Mouse (Mus musculus): Measurements from ENCODE around the gene Arl13b. TPM values are rescaled to one million over a fixed set of nuclear protein-coding genes. Genes with fewer than 3 reads are reported as not detected.
A peak's percentile ranks its signal among the peaks of the same experiment; 100 is the strongest.

Gene Arl13b
- polyA plus RNA-seq, 2 experiments = 21.5 to 24.0 TPM

DNA sequence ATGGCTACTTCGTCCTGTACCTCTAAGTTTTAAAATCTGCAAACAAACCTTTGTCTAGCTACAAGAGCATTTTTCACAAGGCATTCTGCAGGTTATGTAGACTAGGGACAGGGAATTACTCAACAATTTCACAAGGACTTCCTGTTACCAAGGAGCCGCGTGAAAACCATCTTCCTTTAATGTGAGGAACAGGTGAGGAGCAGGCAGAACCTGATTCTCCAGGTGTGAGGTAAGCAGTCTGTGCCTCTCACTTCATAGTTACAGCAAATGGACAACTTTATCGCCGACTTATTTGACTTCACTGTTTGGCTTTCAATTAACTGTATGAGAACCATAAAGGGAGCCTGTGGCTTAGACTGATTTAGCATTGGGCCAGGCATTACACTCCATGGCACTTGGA is 32.3 kb downstream of the Arl13b start, which contains the start of gene Stx19:
Gene Stx19, plus strand, starts transcription at position 186 of the 400 bp plus-strand sequence.
- WGBS = 63% methylated on average over 5 of the region's 5 CpGs
- H3K4me3 ChIP-seq (replicated peaks; ENCODE audit: low read length) = no peak within 1 kb of the TSS
- peaks cover 7% of the 10 kb centered on the region; the same call in 1 of the 2 replicates for H3K36me3 ChIP-seq (ENCODE audit: control insufficient read depth, insufficient read depth, low read length)
- H3K4me1 ChIP-seq (ENCODE audit: control insufficient read depth, insufficient read depth, low read length) = no peaks in the 10 kb centered on the region
- no peak within 1 kb of the TSS for H3K9ac ChIP-seq (ENCODE audit: low read depth, low read length, severe bottlenecking)
- no peak for TF ChIP-seq POLR2A (IDR thresholded peaks at IDR 0.05; ENCODE audit: borderline replicate concordance, extremely low read depth, insufficient read depth, insufficient read length)
- no peak within 1 kb of the TSS for H3K4me2 ChIP-seq (replicated peaks; ENCODE audit: low read depth, low read length, severe bottlenecking)
- DNase-seq (ENCODE audit: low spot score) = peak; percentile 10
- no peak within 1 kb of the TSS for H3K27ac ChIP-seq (replicated peaks; ENCODE audit: low read depth, low read length)
- ATAC-seq (ENCODE audit: low FRiP score, low read depth) = no peak
- no peaks in the 10 kb centered on the region for H3K9me3 ChIP-seq (ENCODE audit: control insufficient read depth, low read length)
- H3K27me3 ChIP-seq (ENCODE audit: control insufficient read depth, insufficient read depth, low read length) = no peaks in the 10 kb centered on the region

DNA sequence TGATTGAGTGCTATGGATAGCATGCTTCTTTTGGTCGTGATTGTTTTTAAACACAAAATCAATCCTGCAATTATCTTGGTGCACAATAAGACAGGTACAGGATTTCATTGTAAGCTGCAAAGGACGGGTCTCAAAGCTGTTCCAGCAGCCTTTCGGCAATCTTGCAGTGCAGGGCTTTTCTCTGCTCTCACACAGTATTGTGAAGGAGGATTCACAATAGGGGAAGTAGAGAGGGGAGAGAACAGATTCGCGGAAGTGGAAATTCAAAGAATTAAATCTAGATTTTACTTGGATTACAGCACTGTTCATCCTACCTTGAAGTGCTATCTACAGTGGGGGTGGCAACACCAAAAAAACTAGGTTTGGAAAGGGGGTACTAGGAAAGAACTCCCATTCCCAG is 33.0 kb downstream of the Arl13b start:
- H3K4me2 ChIP-seq (replicated peaks; ENCODE audit: low read depth, low read length, severe bottlenecking) = no peak overlapping the region
- ATAC-seq (ENCODE audit: low FRiP score, low read depth) = no peak
- H3K27ac ChIP-seq (replicated peaks; ENCODE audit: low read depth, low read length) = no peak overlapping the region
- DNase-seq (ENCODE audit: low spot score) = no peak
- no peaks in the 10 kb centered on the region for H3K9me3 ChIP-seq (ENCODE audit: control insufficient read depth, low read length)
- 83% methylated on average over 5 of the region's 5 CpGs for WGBS
- no peaks in the 10 kb centered on the region for H3K4me1 ChIP-seq (ENCODE audit: control insufficient read depth, insufficient read depth, low read length)
- TF ChIP-seq POLR2A (IDR thresholded peaks at IDR 0.05; ENCODE audit: borderline replicate concordance, extremely low read depth, insufficient read depth, insufficient read length) = no peak
- no peak overlapping the region for H3K9ac ChIP-seq (ENCODE audit: low read depth, low read length, severe bottlenecking)
- H3K36me3 ChIP-seq (ENCODE audit: control insufficient read depth, insufficient read depth, low read length) = peaks cover 7% of the 10 kb centered on the region; the same call in 1 of the 2 replicates
- H3K27me3 ChIP-seq (ENCODE audit: control insufficient read depth, insufficient read depth, low read length) = no peaks in the 10 kb centered on the region
- H3K4me3 ChIP-seq (replicated peaks; ENCODE audit: low read length) = no peak overlapping the region

- ATAC-seq (ENCODE audit: low FRiP score, low read depth) = no peak
Observed at GRCm38 (mm10) chr16:62810855-62811254, 36.0 kb downstream of the Arl13b start.

DNA sequence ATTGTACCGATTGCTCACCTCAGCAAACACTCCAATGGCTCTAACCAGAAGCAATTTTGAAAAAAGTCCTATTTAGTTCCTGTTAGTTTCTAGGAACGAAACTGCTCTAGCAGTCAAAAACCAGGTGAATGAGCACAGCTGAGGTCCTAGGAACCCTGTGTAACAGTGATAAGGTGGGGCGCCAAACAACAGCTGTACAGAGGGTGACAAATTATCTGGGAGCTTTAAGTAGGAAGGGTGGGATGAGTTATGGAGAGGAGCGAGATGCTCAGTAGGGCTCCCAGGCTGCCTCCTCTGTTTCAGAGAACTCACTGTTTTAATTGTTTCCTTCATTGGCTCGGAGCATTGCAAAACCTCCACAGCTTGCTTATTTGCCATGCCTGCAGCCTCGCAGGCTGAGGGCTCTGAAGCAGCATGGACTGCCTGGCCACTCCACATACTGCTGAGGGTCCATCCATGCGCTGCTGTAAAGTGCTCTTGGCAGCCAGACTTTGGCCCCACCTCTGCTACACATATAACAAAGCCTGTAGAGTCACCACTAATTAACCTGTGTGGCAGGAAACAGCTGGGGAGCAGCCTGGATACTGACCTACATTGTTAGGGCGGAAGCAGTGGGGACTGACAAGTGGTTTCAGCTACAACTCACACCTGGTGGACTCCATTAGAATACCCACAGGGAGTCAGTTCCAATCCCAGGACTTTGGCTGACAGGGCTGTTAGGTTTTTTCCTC is 39.4 kb downstream of the Arl13b start:
- H3K27me3 ChIP-seq (ENCODE audit: control insufficient read depth, insufficient read depth, low read length) = no peaks in the 10 kb centered on the region
- no peak overlapping the region for H3K9ac ChIP-seq (ENCODE audit: low read depth, low read length, severe bottlenecking)
- H3K9me3 ChIP-seq (ENCODE audit: control insufficient read depth, low read length) = no peaks in the 10 kb centered on the region
- no peak overlapping the region for H3K27ac ChIP-seq (replicated peaks; ENCODE audit: low read depth, low read length)
- WGBS = 44% methylated on average over 8 of the region's 8 CpGs
- DNase-seq (ENCODE audit: low spot score) = peak; percentile 35
- no peak overlapping the region for H3K4me2 ChIP-seq (replicated peaks; ENCODE audit: low read depth, low read length, severe bottlenecking)
- H3K36me3 ChIP-seq (ENCODE audit: control insufficient read depth, insufficient read depth, low read length) = peaks cover 22% of the 10 kb centered on the region; the same call in 1 of the 2 replicates
- H3K4me3 ChIP-seq (replicated peaks; ENCODE audit: low read length) = no peak overlapping the region
- H3K4me1 ChIP-seq (ENCODE audit: control insufficient read depth, insufficient read depth, low read length) = 0 out of 2 replicates have a peak, but pooled peaks cover 4% of the 10 kb centered on the region
- no peak for TF ChIP-seq POLR2A (IDR thresholded peaks at IDR 0.05; ENCODE audit: borderline replicate concordance, extremely low read depth, insufficient read depth, insufficient read length)
- 0 out of 2 replicates have a peak, but pooled peaks have one; percentile 37 for ATAC-seq (ENCODE audit: low FRiP score, low read depth)

More at GRCm38 (mm10) chr16:62810855-62811254, 36.0 kb downstream of the Arl13b start:
- Histone ChIP-seq H3K4me2 (replicated peaks; ENCODE audit: low read depth, low read length, severe bottlenecking) (no peak overlapping the region), H3K9me3 (ENCODE audit: control insufficient read depth, low read length) (no peaks in the 10 kb centered on the region), H3K4me3 (replicated peaks; ENCODE audit: low read length) (no peak overlapping the region), H3K36me3 (ENCODE audit: control insufficient read depth, insufficient read depth, low read length) (peaks cover 7% of the 10 kb centered on the region; the same call in 1 of the 2 replicates), H3K9ac (ENCODE audit: low read depth, low read length, severe bottlenecking) (no peak overlapping the region), H3K4me1 (ENCODE audit: control insufficient read depth, insufficient read depth, low read length) (0 out of 2 replicates have a peak, but pooled peaks cover 4% of the 10 kb centered on the region), H3K27ac (replicated peaks; ENCODE audit: low read depth, low read length) (no peak overlapping the region), H3K27me3 (ENCODE audit: control insufficient read depth, insufficient read depth, low read length) (no peaks in the 10 kb centered on the region)
- WGBS = 68% methylated on average over 4 of the region's 4 CpGs
- no peak for DNase-seq (ENCODE audit: low spot score)
- TF ChIP-seq POLR2A (IDR thresholded peaks at IDR 0.05; ENCODE audit: borderline replicate concordance, extremely low read depth, insufficient read depth, insufficient read length) = no peak

- TF ChIP-seq POLR2A (IDR thresholded peaks at IDR 0.05; ENCODE audit: borderline replicate concordance, extremely low read depth, insufficient read depth, insufficient read length) = no peak
- no peak for ATAC-seq (ENCODE audit: low FRiP score, low read depth)
- no peaks in the 10 kb centered on the region for H3K27me3 ChIP-seq (ENCODE audit: control insufficient read depth, insufficient read depth, low read length)
- H3K9me3 ChIP-seq (ENCODE audit: control insufficient read depth, low read length) = no peaks in the 10 kb centered on the region
- H3K4me3 ChIP-seq (replicated peaks; ENCODE audit: low read length) = no peak overlapping the region
- H3K9ac ChIP-seq (ENCODE audit: low read depth, low read length, severe bottlenecking) = no peak overlapping the region
- no peak overlapping the region for H3K27ac ChIP-seq (replicated peaks; ENCODE audit: low read depth, low read length)
- WGBS = 95% methylated on average over 3 of the region's 3 CpGs
- DNase-seq (ENCODE audit: low spot score) = no peak
- no peak overlapping the region for H3K4me2 ChIP-seq (replicated peaks; ENCODE audit: low read depth, low read length, severe bottlenecking)
- H3K36me3 ChIP-seq (ENCODE audit: control insufficient read depth, insufficient read depth, low read length) = peaks cover 30% of the 10 kb centered on the region
- H3K4me1 ChIP-seq (ENCODE audit: control insufficient read depth, insufficient read depth, low read length) = 0 out of 2 replicates have a peak, but pooled peaks cover 4% of the 10 kb centered on the region
Observed at GRCm38 (mm10) chr16:62804621-62805020, 42.2 kb downstream of the Arl13b start.
